Mouse (Mus musculus) lung, embryonic 16.5 days (tissue): ENCODE data around the gene Ets2. TPM values are rescaled to one million over a fixed set of nuclear protein-coding genes. Genes with fewer than 3 reads are reported as not detected.
A peak's percentile ranks its signal among the peaks of the same experiment; 100 is the strongest.

Experiments used
- ATAC-seq: fragments of 200-750 bp; cut with Nextera tagmentation; 2 replicates; pipeline ENCODE4 v1.8.0; 2017; ENCODE audit warnings: low read depth, mild to moderate bottlenecking, moderate library complexity
- H3K27ac ChIP-seq: fragments of 300-500 bp; sonication (generic); 2 replicates; pipeline ENCODE4 v1.5.1; 2014; ENCODE audit warnings: mild to moderate bottlenecking, control low read depth, low read length
- H3K27me3 ChIP-seq: fragments of 300-500 bp; sonication (generic); 2 replicates; pipeline ENCODE4 v1.6.1; 2014; ENCODE audit warnings: low read depth, low read length, mixed read lengths; ENCODE audit not compliant: control insufficient read depth, insufficient read depth
- H3K36me3 ChIP-seq: fragments of 300-500 bp; sonication (generic); 2 replicates; pipeline ENCODE4 v1.6.1; 2014; ENCODE audit warnings: low read length; ENCODE audit not compliant: control insufficient read depth, insufficient read depth
- H3K4me1 ChIP-seq: fragments of 300-500 bp; sonication (generic); replicated peaks from 2 replicates; pipeline ENCODE4 v1.6.1; 2014; ENCODE audit warnings: low read length, mixed read lengths; ENCODE audit not compliant: control insufficient read depth, insufficient read depth
- H3K4me2 ChIP-seq: fragments of 300-500 bp; sonication (generic); 2 replicates; pipeline ENCODE4 v1.6.1; 2014; ENCODE audit warnings: low read depth, low read length, control low read depth
- H3K4me3 ChIP-seq: fragments of 300-500 bp; sonication (generic); 2 replicates; pipeline ENCODE4 v1.5.1; 2014; ENCODE audit warnings: mild to moderate bottlenecking, low read length, control low read depth
- H3K9ac ChIP-seq: fragments of 300-500 bp; sonication (generic); 2 replicates; pipeline ENCODE4 v1.6.1; 2014; ENCODE audit warnings: low read length, control low read depth
- H3K9me3 ChIP-seq: fragments of 300-500 bp; sonication (generic); 2 replicates; pipeline ENCODE4 v1.6.1; 2016; ENCODE audit warnings: low read length; ENCODE audit not compliant: control insufficient read depth
- WGBS: fragments of 180-500 bp; shearing (Covaris S2); extraction: QIAGEN DNeasy Blood & Tissue Kit; methylation state at CpG from one replicate; pipeline ENCODE4 v1.1.7; 2014; 5-methylcytosine and 5-hydroxymethylcytosine counted together
- polyA plus RNA-seq: library from polyadenylated mRNA; unstranded; fragments of >200 nt; fragmentation: Nextera tagmentation; extraction: Ambion mirVana; gene quantifications from 2 replicates; pipeline ENCODE4 v1.2.1, GENCODE M21; 2015

The Ets2 gene
- polyA plus RNA-seq, 1 experiment from 2014 or later: 123 TPM

DNA sequence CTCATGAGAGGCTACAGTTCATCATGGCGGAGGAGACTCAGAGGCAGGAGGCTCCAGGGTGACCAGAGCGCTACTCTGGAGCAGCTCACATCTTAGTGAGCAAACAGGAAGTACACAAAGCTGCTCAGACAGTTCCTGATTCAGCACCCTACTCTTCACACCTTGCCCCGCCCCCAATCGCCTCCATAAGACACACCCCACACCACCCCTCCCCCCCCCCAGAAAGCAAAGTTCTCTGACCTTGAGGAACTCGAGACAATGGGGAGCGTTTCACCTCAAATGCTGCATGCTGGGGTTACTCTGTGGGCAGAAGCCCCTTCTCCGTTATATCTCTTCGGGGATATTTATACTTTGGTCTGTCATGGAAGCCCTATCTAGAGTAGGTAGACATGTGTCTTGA, 15.0 kb upstream of the Ets2 start:
- Histone ChIP-seq H3K4me3 (no peak overlapping the region), H3K4me1 (no peaks in the 10 kb centered on the region), H3K9me3 (no peaks in the 10 kb centered on the region), H3K27me3 (no peaks in the 10 kb centered on the region), H3K36me3 (no peaks in the 10 kb centered on the region), H3K4me2 (no peak overlapping the region), H3K9ac (no peak overlapping the region), H3K27ac (no peak overlapping the region)
- no peak; the same call in 1 of the 2 replicates for ATAC-seq
- WGBS: 90% methylated on average over 8 of the region's 8 CpGs

DNA sequence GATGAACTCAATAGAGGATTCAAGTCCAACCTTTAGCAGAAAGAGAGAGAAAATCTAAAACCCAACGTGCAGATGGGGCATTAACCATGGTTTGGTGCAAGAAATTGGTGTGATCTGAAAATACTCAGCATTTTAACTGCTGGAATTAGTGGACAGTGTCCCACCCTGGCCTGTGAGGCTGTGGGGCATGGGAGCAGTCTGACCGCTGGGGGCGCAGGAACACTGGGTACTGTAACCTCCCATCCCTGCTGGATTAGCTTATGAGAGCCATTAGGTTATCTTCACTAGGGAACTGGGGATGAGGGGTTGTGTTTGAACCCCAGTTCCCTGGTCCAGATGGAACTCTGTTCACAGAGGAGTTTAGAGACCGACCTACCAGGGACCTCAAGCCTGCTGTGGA, 13.9 kb upstream of the Ets2 start:
- H3K9ac ChIP-seq: no peak overlapping the region
- WGBS: 82% methylated on average over 4 of the region's 4 CpGs
- no peaks in the 10 kb centered on the region for H3K9me3 ChIP-seq
- no peak overlapping the region for H3K4me2 ChIP-seq
- H3K4me1 ChIP-seq: no peaks in the 10 kb centered on the region
- H3K36me3 ChIP-seq: no peaks in the 10 kb centered on the region
- no peak overlapping the region for H3K4me3 ChIP-seq
- H3K27me3 ChIP-seq: no peaks in the 10 kb centered on the region
- no peak overlapping the region for H3K27ac ChIP-seq
- ATAC-seq: no peak

DNA sequence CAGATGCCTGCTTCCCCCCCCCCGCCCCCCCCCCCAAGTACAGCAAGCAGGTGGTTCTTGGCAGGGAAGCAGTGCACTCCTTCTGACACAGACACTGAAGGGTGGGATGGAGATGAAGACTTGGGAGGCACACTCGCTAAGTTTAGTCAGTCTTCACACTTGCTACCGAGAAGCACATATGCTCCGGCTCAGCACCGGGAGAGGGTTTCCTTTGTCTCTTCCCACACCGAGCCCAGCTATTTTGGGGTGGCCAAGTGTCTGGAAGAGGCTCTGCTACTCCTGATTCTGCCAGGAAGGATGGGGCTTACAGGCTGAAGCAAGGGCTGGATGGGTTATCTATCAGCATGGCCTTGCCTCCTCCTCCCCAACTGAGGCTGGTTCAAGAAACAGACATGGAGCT, 5.3 kb upstream of the Ets2 start:
- H3K36me3 ChIP-seq: no peaks in the 10 kb centered on the region

DNA sequence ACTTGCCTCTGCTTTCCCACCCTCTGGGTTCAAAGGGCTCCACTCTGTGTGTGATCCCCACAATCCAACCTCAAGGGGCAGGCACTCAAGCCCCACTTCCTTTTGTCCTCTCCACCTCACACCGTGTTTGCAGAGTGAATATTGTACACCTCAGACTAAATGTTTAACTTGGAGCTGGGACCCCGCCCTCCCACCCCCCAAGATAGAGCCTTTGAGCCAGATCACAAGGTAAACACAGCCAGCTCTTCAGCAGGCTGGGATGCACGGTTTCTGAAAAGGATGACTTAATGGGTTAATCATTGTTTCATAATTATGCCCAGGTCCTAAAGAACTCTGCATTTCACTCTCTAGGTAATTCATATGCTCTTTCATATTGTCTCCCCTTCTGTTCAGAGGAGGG, 2.2 kb upstream of the Ets2 start:
- peak overlapping the region; percentile 72 for H3K27ac ChIP-seq
- peak; percentile 14 for ATAC-seq

More for the DNA sequence above, 5.3 kb upstream of the Ets2 start:
- H3K4me2 ChIP-seq: no peak overlapping the region
- ATAC-seq: no peak
- peaks cover 19% of the 10 kb centered on the region for H3K4me1 ChIP-seq
- no peak overlapping the region for H3K4me3 ChIP-seq
- WGBS: 39% methylated on average over 6 of the region's 6 CpGs
- no peaks in the 10 kb centered on the region for H3K9me3 ChIP-seq
- H3K27me3 ChIP-seq: no peaks in the 10 kb centered on the region
- H3K9ac ChIP-seq: no peak overlapping the region
- no peak overlapping the region for H3K27ac ChIP-seq

DNA sequence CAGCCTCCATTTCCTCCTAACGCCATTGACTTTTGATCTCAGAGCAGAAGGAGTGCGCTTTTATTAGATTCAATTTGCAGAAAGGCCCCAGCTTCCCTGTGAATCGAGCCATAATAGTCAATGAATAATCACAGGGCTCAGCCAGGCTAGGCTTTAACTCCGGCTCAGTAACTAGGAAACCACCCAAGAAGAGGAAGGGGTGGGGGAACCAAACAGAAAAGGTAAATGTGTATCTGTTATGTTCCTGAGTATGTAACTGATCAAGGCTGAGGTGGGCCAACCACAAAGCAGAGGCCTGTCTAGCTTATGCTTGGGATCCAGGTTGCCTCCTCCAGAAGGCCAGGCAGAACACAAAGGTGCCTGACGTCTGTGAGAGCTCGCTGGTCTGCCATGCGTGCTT, 1.7 kb upstream of the Ets2 start:
- Histone ChIP-seq H3K4me3 (no peak overlapping the region), H3K4me1 (peaks cover 32% of the 10 kb centered on the region), H3K27ac (peak overlapping the region; percentile 72), H3K4me2 (no peak overlapping the region), H3K36me3 (no peaks in the 10 kb centered on the region), H3K9ac (no peak overlapping the region), H3K27me3 (no peaks in the 10 kb centered on the region), H3K9me3 (no peaks in the 10 kb centered on the region)
- no peak for ATAC-seq
- WGBS: 59% methylated on average over 7 of the region's 7 CpGs

More for the DNA sequence above, 2.2 kb upstream of the Ets2 start:
- peaks cover 28% of the 10 kb centered on the region for H3K4me1 ChIP-seq
- H3K9ac ChIP-seq: no peak overlapping the region
- H3K36me3 ChIP-seq: no peaks in the 10 kb centered on the region
- no peak overlapping the region for H3K4me3 ChIP-seq
- H3K4me2 ChIP-seq: no peak overlapping the region
- H3K27me3 ChIP-seq: no peaks in the 10 kb centered on the region
- no peaks in the 10 kb centered on the region for H3K9me3 ChIP-seq
- 31% methylated on average over 3 of the region's 3 CpGs for WGBS

DNA sequence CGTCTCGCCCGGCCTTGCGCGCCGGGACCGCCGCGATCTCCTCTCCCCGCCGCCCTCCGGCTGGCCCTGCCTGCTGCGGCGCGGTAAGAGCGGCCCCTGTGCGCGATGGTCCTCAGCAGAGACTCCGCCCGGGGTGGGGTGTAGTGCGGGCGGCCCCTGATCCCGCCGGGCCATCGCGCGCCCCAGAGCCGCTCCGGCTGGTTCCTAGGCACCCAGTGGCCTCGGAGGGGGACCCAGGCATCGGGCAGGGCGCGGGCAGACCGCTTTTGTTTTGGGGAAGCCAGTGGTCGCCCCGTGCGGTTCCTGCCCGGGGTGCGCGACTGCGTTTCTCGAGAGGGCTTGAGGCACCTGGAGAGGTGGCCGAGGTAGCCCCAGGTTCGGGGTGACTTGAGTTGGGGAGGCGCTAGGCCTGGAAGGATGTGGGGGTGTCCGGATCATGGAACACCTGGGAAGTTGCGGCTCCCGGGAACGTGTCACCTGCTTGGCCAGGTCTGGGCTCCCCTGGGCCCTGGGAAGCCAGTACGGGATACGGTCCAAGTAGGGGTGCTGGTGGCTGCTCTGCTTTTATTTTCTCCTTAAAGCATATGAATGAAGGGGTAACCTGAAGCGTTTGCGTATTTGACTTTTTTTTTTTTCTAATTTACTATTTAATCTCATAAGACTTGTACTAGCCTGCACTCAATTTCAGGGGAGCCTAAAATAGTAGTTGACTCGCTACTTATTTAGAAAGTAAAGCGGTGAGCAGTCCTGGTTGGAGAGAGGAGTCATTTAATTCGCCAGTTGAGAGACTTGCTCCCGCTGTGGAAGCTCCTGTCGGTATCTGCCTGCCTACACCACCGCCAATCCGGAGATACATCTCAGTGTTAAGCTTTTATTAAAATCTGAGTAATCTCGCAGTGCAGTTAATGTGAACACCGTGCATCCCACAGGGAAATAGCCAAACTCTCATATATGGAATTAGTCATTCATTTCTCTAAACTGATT, 979 bp downstream of the Ets2 start:
- Histone ChIP-seq H3K27me3 (no peaks in the 10 kb centered on the region), H3K27ac (peak overlapping the region; percentile 97), H3K4me2 (peak overlapping the region; percentile 62), H3K9ac (peak overlapping the region; percentile 99), H3K9me3 (no peaks in the 10 kb centered on the region), H3K36me3 (peaks cover 9% of the 10 kb centered on the region), H3K4me3 (peak overlapping the region; percentile 95), H3K4me1 (peaks cover 42% of the 10 kb centered on the region)
- under 1% methylated on average over 59 of the region's 62 CpGs for WGBS
- peak; percentile 81 for ATAC-seq

DNA sequence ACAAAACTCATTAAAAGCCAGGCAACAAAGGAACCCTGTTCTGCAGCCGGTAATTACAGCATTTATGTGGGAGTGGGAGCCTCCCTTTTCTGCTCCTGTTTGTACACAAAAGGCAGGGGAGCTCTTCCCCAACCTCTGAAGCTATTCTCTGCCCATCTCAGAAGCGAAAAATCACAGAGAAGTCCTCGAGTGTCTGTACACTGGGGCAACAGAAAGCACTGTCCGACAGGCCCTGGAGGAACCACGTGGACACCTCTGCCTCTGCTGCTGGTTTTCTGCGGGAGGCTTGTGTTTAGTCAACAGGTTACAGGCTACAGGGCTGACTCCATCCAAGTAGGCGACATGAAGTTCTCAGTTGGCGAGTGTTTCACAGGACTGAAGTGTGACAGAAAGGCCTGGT, 2.1 kb downstream of the Ets2 start:
- no peaks in the 10 kb centered on the region for H3K9me3 ChIP-seq
- peak overlapping the region; percentile 53 for H3K4me3 ChIP-seq
- ATAC-seq: no peak
- H3K4me2 ChIP-seq: peak overlapping the region; percentile 79
- H3K4me1 ChIP-seq: peaks cover 53% of the 10 kb centered on the region
- peaks cover 9% of the 10 kb centered on the region for H3K36me3 ChIP-seq
- no peaks in the 10 kb centered on the region for H3K27me3 ChIP-seq
- 11% methylated on average over 8 of the region's 8 CpGs for WGBS
- peak overlapping the region; percentile 71 for H3K9ac ChIP-seq
- H3K27ac ChIP-seq: peak overlapping the region; percentile 67

DNA sequence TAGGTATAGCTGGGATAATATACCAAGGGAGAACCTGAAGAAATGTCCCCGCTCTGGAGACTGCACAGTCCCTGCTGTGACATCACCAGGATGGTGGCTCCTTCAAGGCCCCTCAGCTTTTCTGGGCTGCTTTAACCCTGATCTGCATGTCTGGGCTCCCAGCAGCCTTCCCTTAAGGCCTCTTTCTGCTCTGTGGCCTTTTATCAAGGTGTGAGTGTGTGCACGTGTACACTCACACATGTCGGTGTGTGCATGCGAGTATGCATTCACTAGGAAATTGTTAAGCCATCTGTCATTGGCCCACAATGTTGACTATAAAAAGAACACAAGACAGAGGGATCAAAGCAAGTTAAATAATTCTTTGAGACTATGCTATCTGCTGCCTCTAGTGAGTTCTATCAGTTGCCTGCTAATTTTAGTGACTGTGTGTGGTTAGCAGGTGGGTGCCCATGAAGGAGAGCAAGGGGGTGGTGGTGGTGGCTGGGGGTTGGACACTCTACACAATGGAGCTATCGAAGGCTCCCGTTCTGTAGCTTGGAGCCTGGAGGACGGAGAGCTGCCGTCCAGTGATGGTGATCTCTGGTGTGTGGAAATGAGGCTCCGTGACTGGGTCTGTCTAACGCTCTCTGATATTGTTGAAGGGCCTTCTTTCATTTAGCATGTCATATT, 2.9 kb downstream of the Ets2 start:
- peaks cover 51% of the 10 kb centered on the region for H3K4me1 ChIP-seq
- no peaks in the 10 kb centered on the region for H3K27me3 ChIP-seq
- no peaks in the 10 kb centered on the region for H3K9me3 ChIP-seq
- H3K4me2 ChIP-seq: peak overlapping the region; percentile 79
- WGBS: 46% methylated on average over 10 of the region's 10 CpGs
- peak overlapping the region; percentile 71 for H3K9ac ChIP-seq
- no peak for ATAC-seq
- peak overlapping the region; percentile 67 for H3K27ac ChIP-seq
- H3K4me3 ChIP-seq: peak overlapping the region; percentile 53
- H3K36me3 ChIP-seq: peaks cover 11% of the 10 kb centered on the region

DNA sequence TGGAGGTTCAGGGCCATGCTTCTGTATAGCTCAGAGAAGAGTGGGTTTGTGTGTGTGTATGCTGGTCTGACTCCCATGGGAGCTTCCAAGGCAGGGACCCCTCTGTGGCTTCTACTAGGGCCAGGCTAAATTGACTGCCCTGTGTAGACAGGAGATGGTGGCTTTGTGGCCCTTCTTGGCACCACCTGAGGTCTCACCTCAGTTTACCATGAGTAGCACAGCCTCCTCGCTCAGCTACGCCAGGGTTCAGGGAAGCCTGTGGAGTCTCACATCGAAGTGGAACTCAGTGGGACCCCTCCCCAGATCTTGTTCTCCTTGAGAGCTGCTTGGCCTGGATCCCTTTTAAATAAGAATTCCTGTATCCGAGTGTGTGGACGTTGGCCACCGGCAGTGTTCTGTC, 3.9 kb downstream of the Ets2 start:
- Histone ChIP-seq H3K9me3 (no peaks in the 10 kb centered on the region), H3K4me2 (peak overlapping the region; percentile 79), H3K9ac (no peak overlapping the region; the same call in 1 of the 2 replicates), H3K27me3 (no peaks in the 10 kb centered on the region), H3K4me1 (peaks cover 44% of the 10 kb centered on the region), H3K36me3 (peaks cover 21% of the 10 kb centered on the region), H3K4me3 (peak overlapping the region; percentile 53), H3K27ac (no peak overlapping the region)
- WGBS: 82% methylated on average over 6 of the region's 6 CpGs
- ATAC-seq: no peak
